Mouse (Mus musculus) midbrain, postnatal 0 days (tissue): ENCODE results near the gene Best3. TPM values are rescaled to one million over a fixed set of nuclear protein-coding genes. Genes with fewer than 3 reads are reported as not detected.

Source experiments
- ATAC-seq: fragments of 200-750 bp; cut with Nextera tagmentation; 2 replicates; pipeline ENCODE4 v1.8.0; 2017; ENCODE audit warnings: moderate number of reproducible peaks, mild to moderate bottlenecking, moderate TSS enrichment, moderate library complexity; ENCODE audit not compliant: low FRiP score
- DNase-seq: peaks from one replicate; pipeline ENCODE4 v3.0.0-alpha.2; 2015; ENCODE audit warnings: low spot score
- H3K27ac ChIP-seq: fragments of 300-500 bp; sonication (generic); 2 replicates; pipeline ENCODE4 v1.5.1; 2014; ENCODE audit warnings: low read depth, mild to moderate bottlenecking, low read length, mixed read lengths
- H3K27me3 ChIP-seq: fragments of 300-500 bp; sonication (generic); 2 replicates; pipeline ENCODE4 v1.6.1; 2014; ENCODE audit warnings: low read length, control low read depth, mixed read lengths; ENCODE audit not compliant: insufficient read depth
- H3K36me3 ChIP-seq: fragments of 300-500 bp; sonication (generic); 2 replicates; pipeline ENCODE4 v1.6.1; 2014; ENCODE audit warnings: low read length, control low read depth, mixed read lengths; ENCODE audit not compliant: insufficient read depth
- H3K4me1 ChIP-seq: fragments of 300-500 bp; sonication (generic); 2 replicates; pipeline ENCODE4 v1.6.1; 2014; ENCODE audit warnings: mild to moderate bottlenecking, control low read depth, antibody characterized with exemption, low read length, mixed read lengths; ENCODE audit not compliant: insufficient read depth
- H3K4me2 ChIP-seq: fragments of 300-500 bp; sonication (generic); 2 replicates; pipeline ENCODE4 v1.6.1; 2014; ENCODE audit warnings: low read depth, mild to moderate bottlenecking, low read length, mixed read lengths; ENCODE audit not compliant: poor library complexity, severe bottlenecking
- H3K4me3 ChIP-seq: fragments of 300-500 bp; sonication (generic); 2 replicates; pipeline ENCODE4 v1.5.1; 2014; ENCODE audit warnings: low read depth, mild to moderate bottlenecking, low read length, moderate library complexity
- H3K9ac ChIP-seq: fragments of 300-500 bp; sonication (generic); replicated peaks from 2 replicates; pipeline ENCODE4 v1.6.1; 2014; ENCODE audit warnings: mild to moderate bottlenecking, low read length, moderate library complexity, mixed read lengths; ENCODE audit not compliant: poor library complexity, severe bottlenecking
- H3K9me3 ChIP-seq: fragments of 300-500 bp; sonication (generic); 2 replicates; pipeline ENCODE4 v1.6.1; 2016; ENCODE audit warnings: low read length, control low read depth
- CTCF ChIP-seq: IDR thresholded peaks from 2 replicates; pipeline ENCODE4 v1.5.1; 2016; ENCODE audit warnings: antibody characterized with exemption, mild to moderate bottlenecking
- WGBS: fragments of 180-500 bp; shearing (Covaris S2); extraction: QIAGEN DNeasy Blood & Tissue Kit; methylation state at CpG from one replicate; pipeline ENCODE4 v1.1.7; 2014; 5-methylcytosine and 5-hydroxymethylcytosine counted together
- polyA plus RNA-seq: library from polyadenylated mRNA; unstranded; fragments of >200 nt; fragmentation: Nextera tagmentation; extraction: Ambion mirVana; gene quantifications from 2 replicates; pipeline ENCODE4 v1.2.1, GENCODE M21; 2015
- total RNA-seq: library from RNA; depleted of rRNA; stranded (reverse); fragments of >200 nt; gene quantifications from 2 replicates; pipeline ENCODE4 v1.2.3, GENCODE M21; 2014

Best3 gene
- total and polyA plus RNA-seq, 2 experiments from 2014 or later, result 0.11 to 0.27 TPM

GRCm38 (mm10) chr10:116949111-116950008, 36.8 kb upstream of the Best3 start:
- Histone ChIP-seq H3K4me2 (peak overlapping the region; percentile 51), H3K9me3 (no peaks in the 10 kb centered on the region), H3K36me3 (no peaks in the 10 kb centered on the region), H3K4me1 (peaks cover 2% of the 10 kb centered on the region; the same call in 1 of the 2 replicates), H3K27ac (peak overlapping the region; percentile 68), H3K9ac (peak overlapping the region; percentile 70), H3K27me3 (no peaks in the 10 kb centered on the region), H3K4me3 (peak overlapping the region; percentile 69)
- ATAC-seq (peak; percentile 29), DNase-seq (peak; percentile 38)
- no peak for TF ChIP-seq CTCF
- WGBS, result under 1% methylated on average over 43 of the region's 44 CpGs

- peak within 1 kb of the TSS; percentile 51 for H3K4me2 ChIP-seq
- peak; percentile 87 for TF ChIP-seq CTCF
- under 1% methylated on average over 26 of the region's 103 CpGs for WGBS
- H3K4me1 ChIP-seq, result peaks cover 2% of the 10 kb centered on the region; the same call in 1 of the 2 replicates
- peak within 1 kb of the TSS; percentile 70 for H3K9ac ChIP-seq
- no peaks in the 10 kb centered on the region for H3K9me3 ChIP-seq
- peak; percentile 93 for DNase-seq
- H3K27me3 ChIP-seq, result no peaks in the 10 kb centered on the region
- no peaks in the 10 kb centered on the region for H3K36me3 ChIP-seq
- H3K27ac ChIP-seq, result peak within 1 kb of the TSS; percentile 68
- H3K4me3 ChIP-seq, result peak within 1 kb of the TSS; percentile 69
- peak; percentile 93 for ATAC-seq
Observed at GRCm38 (mm10) chr10:116950009-116950769, 35.9 kb upstream of the Best3 start, which contains the start of gene Rab3ip. Rab3ip (minus strand) TSS chr10:116950769.

- Histone ChIP-seq H3K27me3 (no peaks in the 10 kb centered on the region), H3K4me1 (peaks cover 2% of the 10 kb centered on the region; the same call in 1 of the 2 replicates), H3K9ac (no peak overlapping the region), H3K4me3 (peak overlapping the region; percentile 69), H3K4me2 (peak overlapping the region; percentile 40), H3K9me3 (no peaks in the 10 kb centered on the region), H3K27ac (no peak overlapping the region), H3K36me3 (no peaks in the 10 kb centered on the region)
- 32% methylated on average over 5 of the region's 5 CpGs for WGBS
- DNase-seq, result no peak
- no peak for TF ChIP-seq CTCF
- no peak for ATAC-seq
Observed at GRCm38 (mm10) chr10:116950886-116951285, 35.2 kb upstream of the Best3 start.

- no peak for TF ChIP-seq CTCF
- no peak for ATAC-seq
- no peak overlapping the region for H3K4me2 ChIP-seq
- H3K36me3 ChIP-seq, result no peaks in the 10 kb centered on the region
- DNase-seq, result no peak
- no peak overlapping the region for H3K9ac ChIP-seq
- H3K27ac ChIP-seq, result no peak overlapping the region
- no peak overlapping the region for H3K4me3 ChIP-seq
- H3K4me1 ChIP-seq, result no peaks in the 10 kb centered on the region
- 97% methylated on average over 6 of the region's 6 CpGs for WGBS
- H3K9me3 ChIP-seq, result no peaks in the 10 kb centered on the region
- H3K27me3 ChIP-seq, result no peaks in the 10 kb centered on the region
Observed at GRCm38 (mm10) chr10:116955191-116955590, 30.9 kb upstream of the Best3 start.

- Histone ChIP-seq H3K4me3 (no peak overlapping the region), H3K4me1 (no peaks in the 10 kb centered on the region), H3K27me3 (no peaks in the 10 kb centered on the region), H3K9me3 (no peaks in the 10 kb centered on the region), H3K27ac (no peak overlapping the region), H3K9ac (no peak overlapping the region), H3K4me2 (no peak overlapping the region), H3K36me3 (no peaks in the 10 kb centered on the region)
- DNase-seq, result no peak
- TF ChIP-seq CTCF, result no peak
- no peak for ATAC-seq
- WGBS, result 90% methylated on average over 11 of the region's 11 CpGs
Observed at GRCm38 (mm10) chr10:116956483-116957158, 29.5 kb upstream of the Best3 start.
